In the genomic region with DNA sequence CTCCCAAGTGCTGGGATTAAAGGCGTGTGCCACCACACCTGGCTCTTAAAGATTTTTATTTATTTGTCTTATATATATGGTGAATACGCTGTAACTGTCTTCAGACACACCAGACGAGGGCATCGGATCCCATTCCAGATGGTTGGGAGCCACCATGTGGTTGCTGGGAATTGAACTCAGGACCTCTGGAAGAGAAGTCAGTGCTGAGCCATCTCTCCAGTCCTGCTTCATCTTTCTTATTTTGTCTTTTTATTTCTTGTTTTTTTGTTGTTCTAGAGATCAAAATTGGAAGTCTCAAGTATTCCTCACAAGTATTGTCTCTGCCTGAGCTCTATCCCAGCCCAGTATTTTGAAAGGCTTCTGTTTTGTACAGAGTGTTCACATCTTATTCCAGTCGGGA, we compare ENCODE assay signal across 25 mouse cellular contexts. TPM values are rescaled to one million over a fixed set of nuclear protein-coding genes. Genes with fewer than 3 reads are reported as not detected.
A peak's percentile ranks its signal among the peaks of the same experiment; 100 is the strongest.
DNase-seq lines count a peak whose midpoint lies in the region; ATAC-seq and TF ChIP-seq lines count a peak whose summit lies in the region.
"Had no signal": no experiment of that assay in that cellular context is flagged by ENCODE, and none has a peak within 500 bp of the region (broad histone marks: within the 10 kb centered on the region; RNA-seq: fewer than 3 reads in every experiment).

No protein-coding gene starts in this region.

- no peak overlapping the region for H3K9ac ChIP-seq in MEL (ENCODE audit: control insufficient read depth, low read depth, low read length, poor library complexity, severe bottlenecking)
- no peak overlapping the region for H3K9ac ChIP-seq in intestine, embryonic 16.5 days (ENCODE audit: low read depth, low read length)
- H3K9ac ChIP-seq: forebrain, embryonic 13.5 days; heart, embryonic 13.5 days; hindbrain, embryonic 14.5 days; limb, embryonic 13.5 days; liver, embryonic 12.5 days; midbrain, embryonic 15.5 days had no signal

- H3K4me3 ChIP-seq in MEL (ENCODE audit: control insufficient read depth in 1 of 2, insufficient read depth in 1 of 2, low read depth in 2 of 2, low read length in 2 of 2) = no peak overlapping the region
- no peak overlapping the region for H3K4me3 ChIP-seq in intestine, embryonic 16.5 days (ENCODE audit: low read length)
- H3K4me3 ChIP-seq: forebrain, embryonic 13.5 days; heart, embryonic 13.5 days; limb, embryonic 13.5 days; liver, embryonic 12.5 days; midbrain, embryonic 15.5 days had no signal

- peak; percentile 31 for DNase-seq in CD4-positive, CD25-positive, alpha-beta regulatory T cell, adult 2 months (ENCODE audit: low read depth, low spot score)
- peak; percentile 74 for DNase-seq in MEL (ENCODE audit: low read depth, low spot score)
- peak; percentile 22 for DNase-seq in splenic B cell, adult 2 months (ENCODE audit: low read depth, low spot score)
- no peak for DNase-seq in lung, postnatal 4 days
- DNase-seq in left cerebral cortex, adult 18-20 months (ENCODE audit: low spot score in 2 of 2) = no peak
- DNase-seq: adrenal gland, postnatal 10 days; cerebellum, adult 8-10 months; cerebellum, postnatal 36 days; heart, postnatal 10 days; kidney, postnatal 4 days; lung, adult 18-20 months; right cerebral cortex, adult 18-20 months had no signal

- H3K4me1 ChIP-seq in MEL (ENCODE audit: control insufficient read depth in 1 of 2, insufficient read depth in 2 of 2, low read length in 2 of 2) = peaks cover 4 to 5% of the 10 kb centered on the region in 2 experiments; a peak in 2 of 4 replicates
- peaks cover 5% of the 10 kb centered on the region for H3K4me1 ChIP-seq in intestine, embryonic 16.5 days (ENCODE audit: control insufficient read depth, insufficient read depth, low read length)

- no peak overlapping the region for H3K27ac ChIP-seq in MEL (ENCODE audit: control insufficient read depth, low read depth, low read length)
- H3K27ac ChIP-seq in intestine, embryonic 16.5 days (ENCODE audit: low read length) = peak overlapping the region; percentile 83; the same call in 1 of the 2 replicates
- H3K27ac ChIP-seq: forebrain, embryonic 13.5 days; heart, embryonic 13.5 days; hindbrain, embryonic 14.5 days; kidney, postnatal 0 days; limb, embryonic 13.5 days; liver, embryonic 12.5 days; macrophage; midbrain, embryonic 15.5 days had no signal

- no peaks in the 10 kb centered on the region for H3K9me3 ChIP-seq in MEL (replicated peaks; ENCODE audit: insufficient read depth, low read length)
- H3K9me3 ChIP-seq in intestine, embryonic 16.5 days (ENCODE audit: control insufficient read depth, low read length) = no peaks in the 10 kb centered on the region
- H3K9me3 ChIP-seq: forebrain, embryonic 13.5 days; G1E; heart, embryonic 13.5 days; liver, embryonic 12.5 days; midbrain, embryonic 15.5 days had no signal

- ATAC-seq in CD4-positive, CD25-positive, alpha-beta regulatory T cell, adult 4 months = no peak
- no peak for ATAC-seq in intestine, embryonic 16.5 days
- no peak for ATAC-seq in activated CD4-positive, CD25-positive, alpha-beta regulatory T cell, adult 4 months
- ATAC-seq: forebrain, embryonic 13.5 days; liver, embryonic 12.5 days; lung, postnatal 0 days; midbrain, embryonic 15.5 days had no signal

- no peak for TF ChIP-seq EP300 in MEL (IDR thresholded peaks at IDR 0.05; ENCODE audit: low read depth in 1 of 2, low read length in 2 of 2)

- WGBS in intestine, embryonic 16.5 days = 83% methylated on average over 5 of the region's 5 CpGs

- TF ChIP-seq POLR2A in MEL (IDR thresholded peaks at IDR 0.05; ENCODE audit: control insufficient read depth in 1 of 2, insufficient read depth in 1 of 2, low read depth in 1 of 2, low read length in 2 of 2, poor library complexity in 1 of 2) = no peak

- TF ChIP-seq CTCF in MEL (IDR thresholded peaks at IDR 0.05 in 2 of 3, conservative IDR thresholded peaks at IDR 0.05 in 1 of 3; ENCODE audit: control insufficient read depth in 1 of 3, insufficient read depth in 1 of 3, low read depth in 2 of 3, low read length in 3 of 3, poor library complexity in 1 of 3, severe bottlenecking in 1 of 3) = no peak

- TF ChIP-seq RAD21 in MEL (IDR thresholded peaks at IDR 0.05; ENCODE audit: low read depth, low read length) = no peak

- H3K27me3 ChIP-seq in MEL (ENCODE audit: control insufficient read depth in 1 of 2, insufficient read depth in 2 of 2, low read length in 2 of 2) = peaks cover 4 to 5% of the 10 kb centered on the region in 2 experiments; a peak in 3 of 4 replicates
- no peaks in the 10 kb centered on the region for H3K27me3 ChIP-seq in intestine, embryonic 16.5 days (replicated peaks; ENCODE audit: control insufficient read depth, insufficient read depth, low read length)
- H3K27me3 ChIP-seq in splenic B cell, adult 2 months (ENCODE audit: control insufficient read depth, insufficient read depth, low read length, poor library complexity, severe bottlenecking) = no peaks in the 10 kb centered on the region
- H3K27me3 ChIP-seq: forebrain, embryonic 13.5 days; heart, embryonic 13.5 days; limb, embryonic 13.5 days; liver, embryonic 12.5 days; midbrain, embryonic 15.5 days had no signal

- no peaks in the 10 kb centered on the region for H3K79me2 ChIP-seq in MEL (ENCODE audit: control insufficient read depth, insufficient read depth, low read length, poor library complexity)

- H3K4me2 ChIP-seq in intestine, embryonic 16.5 days (ENCODE audit: low read depth, low read length) = no peak overlapping the region
- H3K4me2 ChIP-seq: forebrain, embryonic 13.5 days; heart, embryonic 13.5 days; hindbrain, embryonic 14.5 days; limb, embryonic 13.5 days; liver, embryonic 12.5 days; midbrain, embryonic 15.5 days had no signal

- H3K36me3 ChIP-seq in MEL (ENCODE audit: control insufficient read depth in 1 of 2, insufficient read depth in 2 of 2, low read length in 2 of 2) = peaks cover 0 to 4% of the 10 kb centered on the region in 2 experiments; a peak in 1 of 4 replicates
- no peaks in the 10 kb centered on the region for H3K36me3 ChIP-seq in intestine, embryonic 16.5 days (ENCODE audit: control insufficient read depth, insufficient read depth, low read length)
- H3K36me3 ChIP-seq in splenic B cell, adult 2 months (ENCODE audit: control insufficient read depth, insufficient read depth, low read length, poor library complexity, severe bottlenecking) = no peaks in the 10 kb centered on the region
- H3K36me3 ChIP-seq: G1E; heart, embryonic 13.5 days; limb, embryonic 13.5 days; liver, embryonic 12.5 days; midbrain, embryonic 15.5 days had no signal

TF ChIP-seq in MEL, 35 proteins besides CTCF, POLR2A, EP300 and RAD21:
- TF ChIP-seq ZKSCAN1 (IDR thresholded peaks at IDR 0.05; ENCODE audit: low read depth, low read length) = no peak
- TF ChIP-seq SIN3A (IDR thresholded peaks at IDR 0.05; ENCODE audit: low read length) = no peak
- TF ChIP-seq HCFC1 (IDR thresholded peaks at IDR 0.05; ENCODE audit: low read depth, low read length) = no peak
- TF ChIP-seq CHD1 (IDR thresholded peaks at IDR 0.05; ENCODE audit: low read depth, low read length) = no peak
- no peak for TF ChIP-seq KAT2A (conservative IDR thresholded peaks at IDR 0.05; ENCODE audit: low read depth, low read length)
- TF ChIP-seq ETS1 (IDR thresholded peaks at IDR 0.05; ENCODE audit: low read depth, low read length) = no peak
- no peak for TF ChIP-seq USF1 (IDR thresholded peaks at IDR 0.05; ENCODE audit: low read depth, low read length)
- TF ChIP-seq GATA1 (IDR thresholded peaks at IDR 0.05; ENCODE audit: low read depth, low read length) = no peak
- TF ChIP-seq MYC (IDR thresholded peaks at IDR 0.05; ENCODE audit: low read depth, low read length) = no peak
- TF ChIP-seq SMC3 (IDR thresholded peaks at IDR 0.05; ENCODE audit: low read depth, low read length) = no peak
- TF ChIP-seq RCOR1 (IDR thresholded peaks at IDR 0.05; ENCODE audit: low read depth, low read length) = no peak

RNA-seq across cellular contexts. Expression of a gene that starts 2.9 kb away (rescaled TPM):
- polyA plus RNA-seq in CD4-positive, CD25-positive, alpha-beta regulatory T cell, adult 4 months (2017; shearing (Covaris generic)) = 10 to 100 TPM in 1 of 2 experiments, 1 to 10 TPM in 1; 7.7 to 10.3 TPM
- 37.9 and 41.3 TPM in 2 replicates for total RNA-seq in MEL (2012; rRNA removed)
- polyA plus RNA-seq in MEL (2012; ENCODE audit: insufficient read depth in 1 of 2, insufficient read length in 2 of 2, low read depth in 1 of 2, low replicate concordance in 2 of 2, missing spikeins in 1 of 2) = 10 to 100 TPM in 1 of 2 experiments, not detected in 1; 37.6 TPM
- polyA plus RNA-seq in intestine, embryonic 16.5 days (2015; fragmentation: Nextera tagmentation; extraction: Ambion mirVana) = 127 and 148 TPM in 2 replicates
- 10 to 100 TPM; 10.1 to 11.5 TPM for polyA plus RNA-seq in activated CD4-positive, CD25-positive, alpha-beta regulatory T cell, adult 4 months (2017; shearing (Covaris generic))
- 10 to 100 TPM; 39.3 to 40.0 TPM for total RNA-seq in left cerebral cortex, adult 18-20 months (2021)

RNA-seq across cellular contexts. Expression of a gene that starts 59.1 kb away (rescaled TPM):
- 10 to 100 TPM; 10.7 to 11.3 TPM for polyA plus RNA-seq in CD4-positive, CD25-positive, alpha-beta regulatory T cell, adult 4 months (2017; shearing (Covaris generic))
- total RNA-seq in MEL (2012; rRNA removed) = 58.1 and 59.7 TPM in 2 replicates
- 10 to 100 TPM in 1 of 2 experiments, not detected in 1; 65.4 TPM for polyA plus RNA-seq in MEL (2012; ENCODE audit: insufficient read depth in 1 of 2, insufficient read length in 2 of 2, low read depth in 1 of 2, low replicate concordance in 2 of 2, missing spikeins in 1 of 2)
- polyA plus RNA-seq in intestine, embryonic 16.5 days (2015; fragmentation: Nextera tagmentation; extraction: Ambion mirVana) = 3.7 and 4.1 TPM in 2 replicates
- 10 to 100 TPM; 13.2 to 15.8 TPM for polyA plus RNA-seq in activated CD4-positive, CD25-positive, alpha-beta regulatory T cell, adult 4 months (2017; shearing (Covaris generic))
- total RNA-seq in left cerebral cortex, adult 18-20 months (2021) = 10 to 100 TPM; 40.0 to 42.2 TPM

Comparison
In these comparisons a context has a peak if more than half of its experiments do, and no peak if none do; other contexts are left out.
1. DNase-seq: peak in CD4-positive, CD25-positive, alpha-beta regulatory T cell, adult 2 months (single experiment), MEL (single experiment) and splenic B cell, adult 2 months (single experiment); none in lung, postnatal 4 days (0 of 2) and left cerebral cortex, adult 18-20 months (0 of 2).